Mouse (Mus musculus): ENCODE results near the gene Naxe. TPM values are rescaled to one million over a fixed set of nuclear protein-coding genes. Genes with fewer than 3 reads are reported as not detected.

The Naxe gene
- 15.5 TPM for polyA plus RNA-seq (2014; fragmentation: Illumina TruSeq; extraction: RNeasy Lipid Tissue Mini Kit (QIAGEN cat#74804); ENCODE audit: low read depth, low replicate concordance)

GRCm38 (mm10) chr3:88057902-88058696, at the start of gene Naxe:
Gene Naxe, minus strand, starts transcription at chr3:88058495.

DNA sequence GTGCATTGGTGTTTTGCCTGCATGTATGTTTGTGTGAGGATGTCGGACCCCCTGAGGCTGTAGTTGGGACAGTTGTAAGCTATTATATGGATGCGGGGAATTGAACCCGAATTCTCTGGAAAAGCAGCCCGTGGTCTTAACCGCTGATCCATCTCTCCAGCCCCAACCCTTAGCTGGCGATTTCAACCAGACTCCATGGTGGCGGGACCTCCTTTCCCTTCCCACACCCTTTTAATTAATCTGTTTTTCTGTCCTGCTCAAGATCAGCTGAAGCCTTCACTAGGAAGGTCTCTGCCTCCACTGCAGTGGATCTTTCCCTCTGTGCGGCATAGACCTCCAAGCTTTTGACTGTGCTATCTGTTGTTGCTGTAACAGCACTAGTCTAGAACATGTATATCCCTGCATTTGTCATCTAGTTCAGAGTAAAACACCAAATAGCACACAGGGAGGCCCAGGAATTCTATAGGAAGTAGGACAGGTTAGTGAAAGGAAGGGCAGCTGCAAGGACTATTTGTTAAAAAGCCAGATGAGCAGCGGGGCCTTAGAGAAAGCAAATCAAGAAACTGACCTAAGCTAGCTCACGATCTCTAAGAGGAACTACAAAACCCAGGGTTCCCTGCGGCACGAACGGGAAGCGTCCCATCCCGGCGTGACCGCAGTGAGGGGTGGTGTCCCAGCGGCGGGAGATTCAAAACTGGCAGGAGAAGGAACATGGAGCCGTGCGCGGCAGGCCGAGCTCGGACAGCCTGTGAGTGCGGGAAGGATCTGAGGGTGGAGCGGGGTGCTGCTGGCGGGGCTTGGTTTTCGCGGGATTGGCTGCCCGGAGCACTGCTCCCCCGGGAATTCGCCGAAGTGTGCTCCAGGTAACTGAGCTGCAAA, 23.3 kb upstream of the Naxe start, which contains the start of gene Iqgap3:
TSS of gene Iqgap3 (plus strand) at position 627 of the 879 bp plus-strand sequence.

GRCm38 (mm10) chr3:88078204-88078603, 19.9 kb upstream of the Naxe start, which contains the start of gene Ttc24:
Gene Ttc24, minus strand, starts transcription at chr3:88078304.

DNA sequence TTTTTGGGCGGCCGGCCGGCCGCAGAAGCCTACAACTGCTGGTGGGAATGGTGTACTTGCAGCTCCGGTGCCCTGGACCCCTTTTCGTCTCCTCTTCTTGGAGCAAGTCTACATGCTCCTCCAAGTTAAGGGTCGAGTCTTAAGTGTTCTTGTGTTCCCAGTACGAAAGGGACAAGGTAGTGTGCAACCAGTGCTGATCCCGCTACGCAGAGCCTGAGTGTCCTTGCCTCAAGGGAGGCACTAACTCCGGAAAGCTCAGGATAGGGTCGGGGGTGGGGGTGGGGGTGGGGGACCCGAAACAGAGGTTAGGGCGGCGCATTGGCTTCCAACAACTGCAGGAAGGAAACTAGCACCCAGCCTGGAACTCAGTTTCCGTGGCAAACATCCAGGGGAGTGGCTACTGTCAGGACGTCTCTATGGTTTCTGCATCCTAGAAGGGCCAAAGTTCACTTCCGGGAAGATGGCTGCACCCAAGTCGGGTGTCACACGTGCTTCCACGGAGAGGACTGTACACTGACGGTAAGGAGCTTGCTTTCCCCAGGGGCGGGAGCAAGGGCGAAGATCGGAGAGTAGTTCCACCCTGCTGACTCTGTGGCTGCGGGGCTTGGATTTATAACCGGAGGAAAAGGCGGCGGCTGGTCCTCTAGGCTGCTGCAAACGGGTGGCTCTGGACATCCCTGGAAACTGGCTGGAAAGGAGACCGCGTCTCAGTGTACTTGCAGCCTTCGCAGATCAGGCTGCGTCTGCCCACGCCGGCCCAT, 15.5 kb downstream of the Naxe start, which contains the start of gene Gpatch4:
TSS of gene Gpatch4 (plus strand) at position 448 of the 761 bp plus-strand sequence.

DNA sequence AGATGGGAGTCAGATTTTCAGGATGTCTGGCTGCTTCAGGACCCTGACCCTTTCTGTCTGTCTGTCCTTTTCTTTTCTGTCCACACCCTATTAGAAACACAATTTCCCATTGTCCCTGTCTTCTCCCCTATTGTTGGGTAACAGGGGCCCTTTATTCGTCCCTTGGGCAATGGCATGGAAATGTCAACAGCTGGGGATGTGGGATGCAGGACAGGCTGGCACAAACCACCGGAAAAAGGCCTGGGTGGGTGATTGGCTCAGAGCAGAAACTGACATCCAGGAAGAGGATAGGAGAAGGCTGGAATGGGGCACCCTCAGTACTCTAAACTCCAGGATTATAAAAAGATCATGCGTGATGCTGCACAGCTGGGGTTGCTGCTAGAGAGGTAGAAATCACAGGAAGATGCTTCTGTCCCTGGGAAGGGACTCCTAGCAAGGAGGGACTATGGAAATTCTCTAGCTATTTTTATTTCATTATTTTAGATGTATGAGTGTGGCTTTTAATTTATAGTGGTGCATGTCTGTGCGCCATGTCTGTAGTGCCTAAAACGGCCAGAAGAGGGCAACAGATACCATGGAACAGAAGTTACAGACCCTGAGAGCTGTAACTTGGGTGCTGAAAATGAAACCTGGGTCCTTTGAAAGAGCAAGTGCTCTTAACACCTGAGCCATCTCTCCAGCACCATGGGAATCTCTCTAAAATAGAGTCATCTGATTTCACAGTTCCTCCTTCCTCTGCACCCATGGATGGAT, 30.7 kb downstream of the Naxe start, which contains the start of gene Hapln2:
TSS of gene Hapln2 (minus strand) at position 150 of the 753 bp plus-strand sequence.

Other genes with a start within 250 kb of the Naxe start
- gene Pear1, start 234.2 kb downstream of the Naxe start, polyA plus RNA-seq (2014; fragmentation: Illumina TruSeq; extraction: RNeasy Lipid Tissue Mini Kit (QIAGEN cat#74804); ENCODE audit: low read depth, low replicate concordance), result 0.50 TPM
- 0.22 TPM for gene Sh2d2a, start 211.7 kb downstream of the Naxe start, polyA plus RNA-seq (2014; fragmentation: Illumina TruSeq; extraction: RNeasy Lipid Tissue Mini Kit (QIAGEN cat#74804); ENCODE audit: low read depth, low replicate concordance)
- 3.7 TPM for gene Prcc, start 172.9 kb downstream of the Naxe start, polyA plus RNA-seq (2014; fragmentation: Illumina TruSeq; extraction: RNeasy Lipid Tissue Mini Kit (QIAGEN cat#74804); ENCODE audit: low read depth, low replicate concordance)
- 113 TPM for gene Hdgf, start 152.2 kb downstream of the Naxe start, polyA plus RNA-seq (2014; fragmentation: Illumina TruSeq; extraction: RNeasy Lipid Tissue Mini Kit (QIAGEN cat#74804); ENCODE audit: low read depth, low replicate concordance)
- gene Mrpl24, start 139.0 kb downstream of the Naxe start, polyA plus RNA-seq (2014; fragmentation: Illumina TruSeq; extraction: RNeasy Lipid Tissue Mini Kit (QIAGEN cat#74804); ENCODE audit: low read depth, low replicate concordance), result 171 TPM
- gene Isg20l2, start 128.2 kb downstream of the Naxe start, polyA plus RNA-seq (2014; fragmentation: Illumina TruSeq; extraction: RNeasy Lipid Tissue Mini Kit (QIAGEN cat#74804); ENCODE audit: low read depth, low replicate concordance), result 31.3 TPM
- gene Rrnad1, start 127.8 kb downstream of the Naxe start, polyA plus RNA-seq (2014; fragmentation: Illumina TruSeq; extraction: RNeasy Lipid Tissue Mini Kit (QIAGEN cat#74804); ENCODE audit: low read depth, low replicate concordance), result 12.1 TPM
- gene Crabp2, start 109.8 kb downstream of the Naxe start, polyA plus RNA-seq (2014; fragmentation: Illumina TruSeq; extraction: RNeasy Lipid Tissue Mini Kit (QIAGEN cat#74804); ENCODE audit: low read depth, low replicate concordance), result not detected
- 2.8 TPM for gene Nes, start 87.4 kb downstream of the Naxe start, polyA plus RNA-seq (2014; fragmentation: Illumina TruSeq; extraction: RNeasy Lipid Tissue Mini Kit (QIAGEN cat#74804); ENCODE audit: low read depth, low replicate concordance)
- gene Bcan, start 58.3 kb downstream of the Naxe start, polyA plus RNA-seq (2014; fragmentation: Illumina TruSeq; extraction: RNeasy Lipid Tissue Mini Kit (QIAGEN cat#74804); ENCODE audit: low read depth, low replicate concordance), result not detected
- gene Hapln2, start 30.9 kb downstream of the Naxe start, polyA plus RNA-seq (2014; fragmentation: Illumina TruSeq; extraction: RNeasy Lipid Tissue Mini Kit (QIAGEN cat#74804); ENCODE audit: low read depth, low replicate concordance), result not detected
- 5.5 TPM for gene Gpatch4, start 15.4 kb downstream of the Naxe start, polyA plus RNA-seq (2014; fragmentation: Illumina TruSeq; extraction: RNeasy Lipid Tissue Mini Kit (QIAGEN cat#74804); ENCODE audit: low read depth, low replicate concordance)
- not detected for gene Ttc24, start 19.8 kb upstream of the Naxe start, polyA plus RNA-seq (2014; fragmentation: Illumina TruSeq; extraction: RNeasy Lipid Tissue Mini Kit (QIAGEN cat#74804); ENCODE audit: low read depth, low replicate concordance)
- 0.54 TPM for gene Iqgap3, start 23.5 kb upstream of the Naxe start, polyA plus RNA-seq (2014; fragmentation: Illumina TruSeq; extraction: RNeasy Lipid Tissue Mini Kit (QIAGEN cat#74804); ENCODE audit: low read depth, low replicate concordance)
- 18.0 TPM for gene Mef2d, start 83.9 kb upstream of the Naxe start, polyA plus RNA-seq (2014; fragmentation: Illumina TruSeq; extraction: RNeasy Lipid Tissue Mini Kit (QIAGEN cat#74804); ENCODE audit: low read depth, low replicate concordance)
- not detected for gene Rhbg, start 196.2 kb upstream of the Naxe start, polyA plus RNA-seq (2014; fragmentation: Illumina TruSeq; extraction: RNeasy Lipid Tissue Mini Kit (QIAGEN cat#74804); ENCODE audit: low read depth, low replicate concordance)
- not detected for gene Gm38392, start 228.7 kb upstream of the Naxe start, polyA plus RNA-seq (2014; fragmentation: Illumina TruSeq; extraction: RNeasy Lipid Tissue Mini Kit (QIAGEN cat#74804); ENCODE audit: low read depth, low replicate concordance)
- 3.9 TPM for gene Tsacc, start 238.5 kb upstream of the Naxe start, polyA plus RNA-seq (2014; fragmentation: Illumina TruSeq; extraction: RNeasy Lipid Tissue Mini Kit (QIAGEN cat#74804); ENCODE audit: low read depth, low replicate concordance)
- 72.4 TPM for gene Cct3, start 238.6 kb upstream of the Naxe start, polyA plus RNA-seq (2014; fragmentation: Illumina TruSeq; extraction: RNeasy Lipid Tissue Mini Kit (QIAGEN cat#74804); ENCODE audit: low read depth, low replicate concordance)